Mouse (Mus musculus) C2C12 (cell line): ENCODE measurements around the gene Tmem213. TPM values are rescaled to one million over a fixed set of nuclear protein-coding genes. Genes with fewer than 3 reads are reported as not detected.

Source experiments
- H3K27me3 ChIP-seq: one replicate; pipeline ENCODE4 v1.6.1; 2011; ENCODE audit not compliant: control insufficient read depth, insufficient read depth, insufficient read length
- H3K36me3 ChIP-seq: one replicate; pipeline ENCODE4 v1.6.1; 2011; ENCODE audit not compliant: control insufficient read depth, insufficient read depth
- H3K4me3 ChIP-seq: one replicate; pipeline ENCODE4 v1.5.1; 2011; ENCODE audit warnings: mild to moderate bottlenecking, control low read depth; ENCODE audit not compliant: poor library complexity, insufficient read depth, severe bottlenecking
- H3K79me2 ChIP-seq: one replicate; pipeline ENCODE4 v1.6.1; 2011; ENCODE audit not compliant: control insufficient read depth, insufficient read depth
- H3K79me3 ChIP-seq: one replicate; pipeline ENCODE4 v1.6.1; 2011; ENCODE audit warnings: low read depth, control low read depth
- H3ac ChIP-seq: one replicate; pipeline ENCODE3; 2011; ENCODE audit warnings: low read depth; ENCODE audit not compliant: control insufficient read depth, insufficient read length
- CEBPB ChIP-seq: IDR thresholded peaks from one replicate; pipeline ENCODE4 v1.6.1; 2011; ENCODE audit warnings: low read depth, mild to moderate bottlenecking, control low read depth, moderate library complexity
- CTCF ChIP-seq: IDR thresholded peaks from one replicate; pipeline ENCODE4 v1.5.1; 2011; ENCODE audit not compliant: control insufficient read depth, insufficient read depth, insufficient read length
- FOSL1 ChIP-seq: IDR thresholded peaks from one replicate; pipeline ENCODE4 v1.8.0; 2011; ENCODE audit warnings: mild to moderate bottlenecking, low read length; ENCODE audit not compliant: poor library complexity, insufficient read depth, severe bottlenecking
- MAX ChIP-seq: IDR thresholded peaks from one replicate; pipeline ENCODE4 v1.6.1; 2011; ENCODE audit warnings: mild to moderate bottlenecking, control low read depth
- MYOD1 ChIP-seq: IDR thresholded peaks from one replicate; pipeline ENCODE4 v1.6.1; 2011; ENCODE audit warnings: low read depth; ENCODE audit not compliant: control insufficient read depth, insufficient read length
- MYOG ChIP-seq: IDR thresholded peaks from one replicate; pipeline ENCODE4 v1.6.1; 2011; ENCODE audit not compliant: control insufficient read depth, insufficient read length; ENCODE audit errors: extremely low read depth
- USF1 ChIP-seq: IDR thresholded peaks from one replicate; pipeline ENCODE4 v1.6.1; 2011; ENCODE audit warnings: low read depth, mild to moderate bottlenecking, control low read depth, moderate library complexity
- polyA plus RNA-seq: library from polyadenylated mRNA; unstranded; fragments of >200 nt; fragmentation: generic; extraction: Trizol; gene quantifications from one replicate; pipeline ENCODE4 v1.2.1, GENCODE M21; 2012; ENCODE audit warnings: missing spikeins

Tmem213 gene
- polyA plus RNA-seq, 1 experiment, result not detected

GRCm38 (mm10) chr6:38124882-38125281 lies 15.8 kb downstream of the Tmem213 start:
- H3K27me3 ChIP-seq, result no peaks in the 10 kb centered on the region
- no peak overlapping the region for H3K4me3 ChIP-seq
- no peaks in the 10 kb centered on the region for H3K79me2 ChIP-seq
- no peak overlapping the region for H3ac ChIP-seq
- H3K79me3 ChIP-seq, result no peaks in the 10 kb centered on the region
- peaks cover 1% of the 10 kb centered on the region for H3K36me3 ChIP-seq
- TF ChIP-seq MYOD1, result no peak
- TF ChIP-seq CTCF, result no peak
- TF ChIP-seq MYOG, result no peak

GRCm38 (mm10) chr6:38125462-38125861 lies 16.4 kb downstream of the Tmem213 start:
- Histone ChIP-seq H3K27me3 (no peaks in the 10 kb centered on the region), H3K36me3 (peaks cover 5% of the 10 kb centered on the region), H3K79me3 (no peaks in the 10 kb centered on the region), H3K4me3 (no peak overlapping the region), H3K79me2 (no peaks in the 10 kb centered on the region), H3ac (no peak overlapping the region)
- TF ChIP-seq CTCF (no peak), MYOD1 (no peak), CEBPB (no peak), MAX (no peak), MYOG (no peak), USF1 (no peak)

GRCm38 (mm10) chr6:38128115-38128514 lies 19.1 kb downstream of the Tmem213 start:
- H3K4me3 ChIP-seq, result no peak overlapping the region
- no peaks in the 10 kb centered on the region for H3K79me2 ChIP-seq
- no peak overlapping the region for H3ac ChIP-seq
- TF ChIP-seq MYOD1 (no peak), CTCF (no peak), MAX (no peak), USF1 (no peak), FOSL1 (no peak), CEBPB (no peak), MYOG (no peak)
- no peaks in the 10 kb centered on the region for H3K27me3 ChIP-seq
- H3K36me3 ChIP-seq, result peaks cover 5% of the 10 kb centered on the region
- H3K79me3 ChIP-seq, result no peaks in the 10 kb centered on the region

- no peaks in the 10 kb centered on the region for H3K27me3 ChIP-seq
- no peaks in the 10 kb centered on the region for H3K79me3 ChIP-seq
- no peak overlapping the region for H3K4me3 ChIP-seq
- peaks cover 5% of the 10 kb centered on the region for H3K36me3 ChIP-seq
- no peaks in the 10 kb centered on the region for H3K79me2 ChIP-seq
- no peak for TF ChIP-seq USF1
- TF ChIP-seq MYOD1, result no peak
- TF ChIP-seq CEBPB, result no peak
- TF ChIP-seq MYOG, result no peak
- no peak for TF ChIP-seq CTCF
- no peak for TF ChIP-seq MAX
- no peak for TF ChIP-seq FOSL1
- no peak overlapping the region for H3ac ChIP-seq
These were observed 20.8 kb downstream of the Tmem213 start for GRCm38 (mm10) chr6:38129883-38130282.

GRCm38 (mm10) chr6:38131801-38132231 lies 22.8 kb downstream of the Tmem213 start:
- H3K36me3 ChIP-seq, result peaks cover 5% of the 10 kb centered on the region
- no peaks in the 10 kb centered on the region for H3K27me3 ChIP-seq
- no peaks in the 10 kb centered on the region for H3K79me3 ChIP-seq
- H3ac ChIP-seq, result no peak overlapping the region
- TF ChIP-seq FOSL1 (no peak), CEBPB (no peak), MYOG (no peak), MYOD1 (no peak)
- no peak overlapping the region for H3K4me3 ChIP-seq
- no peaks in the 10 kb centered on the region for H3K79me2 ChIP-seq

- TF ChIP-seq MAX, result peak; percentile 46
- TF ChIP-seq MYOG, result no peak
- H3K79me3 ChIP-seq, result no peaks in the 10 kb centered on the region
- H3K4me3 ChIP-seq, result no peak overlapping the region
- no peaks in the 10 kb centered on the region for H3K79me2 ChIP-seq
- H3K27me3 ChIP-seq, result no peaks in the 10 kb centered on the region
- no peak overlapping the region for H3ac ChIP-seq
- H3K36me3 ChIP-seq, result peaks cover 3% of the 10 kb centered on the region
These were observed 25.9 kb downstream of the Tmem213 start for GRCm38 (mm10) chr6:38134806-38135559.
